Mouse (Mus musculus): ENCODE measurements at regions not wholly inside any gene's neighbourhood (a gene's known extent, or its start where the extent isn't known, plus 50 kb on each side); places are given as distances from the start of the nearest gene placed in this dataset.
A peak's percentile ranks its signal among the peaks of the same experiment; 100 is the strongest.

GRCm38 (mm10) chr9:23125761-23126704 is 96.8 kb upstream of the Bmper start:
- DNase-seq = no peak
- intact Hi-C loops (cut with DNase I) = no loop called here

DNA sequence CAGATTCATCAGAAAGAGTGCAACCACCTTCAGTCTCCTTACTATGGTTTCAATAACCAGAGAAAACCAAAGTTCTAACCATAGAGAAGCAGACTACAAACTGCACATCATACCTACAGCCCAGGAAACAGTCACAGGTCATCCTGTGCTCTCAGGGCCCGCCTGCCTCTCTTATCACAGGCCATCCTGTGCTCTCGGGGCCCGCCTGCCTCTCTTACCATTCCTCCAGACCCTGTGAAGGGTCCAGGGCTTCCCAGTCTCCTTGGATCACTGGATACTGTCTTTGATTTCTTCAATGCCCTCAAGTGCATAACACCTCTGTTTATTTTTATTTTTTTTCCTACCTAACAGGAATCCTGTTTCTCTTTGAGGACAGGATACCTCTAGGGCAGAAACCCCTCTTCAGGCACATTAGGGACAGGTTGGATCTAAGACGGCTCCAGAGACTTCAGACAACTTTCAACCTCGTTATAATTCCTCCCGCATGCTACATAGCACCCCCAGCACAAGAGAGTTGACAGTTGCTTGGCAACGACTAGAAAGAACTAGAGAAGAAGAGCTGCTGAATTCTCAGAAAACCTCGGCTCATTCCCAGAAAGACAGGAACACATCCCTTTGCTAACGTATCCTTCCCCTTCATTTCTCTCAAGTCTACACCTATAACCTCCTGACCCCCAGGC is 95.4 kb upstream of the Bmper start:
- DNase-seq = no peak
- intact Hi-C loops (cut with DNase I) = no loop called here

DNA sequence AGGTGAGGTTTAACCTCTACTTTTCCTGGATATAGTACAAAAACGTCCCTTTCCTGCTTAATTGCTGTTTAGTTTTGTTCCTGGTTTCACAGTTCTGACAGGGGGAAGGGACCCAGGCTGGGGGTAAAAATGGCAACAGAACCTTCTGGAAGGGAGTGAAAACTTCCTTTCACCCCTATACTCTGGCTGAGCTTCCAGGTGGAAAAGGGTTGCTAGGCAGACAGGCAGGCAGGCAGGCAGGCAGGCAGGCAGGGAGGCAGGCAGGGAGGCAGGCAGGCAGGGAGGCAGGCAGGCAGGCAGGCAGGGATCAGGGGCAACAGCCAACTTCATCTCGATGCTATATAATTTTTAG is 94.9 kb upstream of the Bmper start:
- intact Hi-C loops (cut with DNase I) = no loop called here
- DNase-seq = no peak

GRCm38 (mm10) chr9:23134006-23134405 is 88.9 kb upstream of the Bmper start:
- no peak for DNase-seq
- intact Hi-C loops (cut with DNase I) = no loop called here

- intact Hi-C loops (cut with DNase I) = no loop called here
- no peak for DNase-seq
These were observed 88.3 kb upstream of the Bmper start for GRCm38 (mm10) chr9:23134421-23135118.

GRCm38 (mm10) chr9:23136511-23136910 is 86.4 kb upstream of the Bmper start:
- no peak for DNase-seq
- intact Hi-C loops (cut with DNase I) = no loop called here

- intact Hi-C loops (cut with DNase I) = no loop called here
These were observed 85.1 kb upstream of the Bmper start for GRCm38 (mm10) chr9:23137682-23138210.

GRCm38 (mm10) chr9:23139580-23140162 is 83.2 kb upstream of the Bmper start:
- no peak for DNase-seq
- intact Hi-C loops (cut with DNase I) = no loop called here

More at GRCm38 (mm10) chr9:23137682-23138210, 85.1 kb upstream of the Bmper start:
- DNase-seq = peak; percentile 18 to 21

DNA sequence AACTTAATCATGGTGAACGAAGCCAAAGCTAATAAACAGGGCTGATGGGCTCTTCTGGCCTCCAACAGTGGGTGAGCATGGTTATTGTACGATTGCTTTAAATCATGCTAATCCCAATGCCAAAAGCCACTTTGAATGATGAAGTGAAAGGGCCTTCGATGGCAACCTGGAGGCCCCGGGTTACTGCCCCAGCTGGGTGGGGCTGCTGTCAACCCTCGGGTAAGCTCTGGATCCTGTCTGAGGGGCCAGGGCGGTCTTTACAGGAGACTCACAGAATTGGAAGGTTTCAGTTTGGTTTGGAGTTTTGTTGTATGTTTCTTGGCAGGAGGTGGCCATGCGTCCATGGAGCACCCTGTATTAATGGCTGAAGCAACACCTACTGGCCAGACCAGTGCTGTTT is 78.6 kb upstream of the Bmper start:
- DNase-seq = no peak
- intact Hi-C loops (cut with DNase I) = no loop called here

DNA sequence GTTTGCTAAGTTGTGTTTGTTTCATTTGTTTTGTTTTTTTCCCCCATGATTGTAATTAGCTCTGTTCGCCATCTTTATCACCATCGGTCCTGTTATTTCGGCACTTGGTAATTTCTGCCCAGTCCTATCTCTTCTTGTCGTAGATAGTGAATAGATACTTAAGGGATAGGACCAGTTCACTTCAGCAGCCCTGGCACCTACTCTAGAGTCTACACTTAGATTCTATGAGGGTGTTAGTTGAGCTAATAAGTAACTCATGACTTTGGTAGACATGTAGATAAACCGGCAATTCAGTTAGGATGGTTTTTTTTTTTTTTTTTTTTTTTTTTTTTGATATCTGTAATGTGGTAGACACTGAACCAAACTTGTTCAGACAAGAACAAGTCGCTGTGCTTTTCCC is 72.5 kb upstream of the Bmper start:
- DNase-seq = no peak
- intact Hi-C loops (cut with DNase I) = no loop called here

- no peak for DNase-seq
- intact Hi-C loops (cut with DNase I) = no loop called here
These were observed 72.0 kb upstream of the Bmper start for GRCm38 (mm10) chr9:23150874-23151273.

DNA sequence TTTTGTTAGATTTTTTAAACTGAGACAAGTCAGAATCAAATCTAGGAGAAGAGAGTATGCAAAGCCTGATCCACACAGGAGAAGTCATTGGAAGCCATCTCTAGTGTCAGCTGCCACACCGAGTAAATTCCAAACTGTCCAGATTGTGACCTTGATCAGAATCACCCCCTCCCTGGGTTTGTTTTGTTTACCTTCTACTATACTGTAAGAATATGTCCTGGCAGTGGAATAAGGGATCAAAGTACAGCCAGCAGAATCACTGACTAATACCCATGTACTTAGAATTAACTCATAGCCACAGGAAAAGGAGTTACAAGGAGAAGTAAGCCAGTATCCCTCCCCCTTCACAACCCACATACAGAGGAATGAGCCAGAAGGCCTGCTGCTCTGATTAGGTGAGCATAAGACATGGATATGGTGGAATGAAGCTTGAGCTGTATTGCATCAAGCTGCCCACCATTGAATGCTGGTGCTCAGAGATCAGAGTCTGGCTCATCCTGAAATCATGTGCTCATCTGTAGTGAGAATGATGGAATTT is 70.9 kb upstream of the Bmper start:
- DNase-seq = no peak
- intact Hi-C loops (cut with DNase I) = no loop called here

DNA sequence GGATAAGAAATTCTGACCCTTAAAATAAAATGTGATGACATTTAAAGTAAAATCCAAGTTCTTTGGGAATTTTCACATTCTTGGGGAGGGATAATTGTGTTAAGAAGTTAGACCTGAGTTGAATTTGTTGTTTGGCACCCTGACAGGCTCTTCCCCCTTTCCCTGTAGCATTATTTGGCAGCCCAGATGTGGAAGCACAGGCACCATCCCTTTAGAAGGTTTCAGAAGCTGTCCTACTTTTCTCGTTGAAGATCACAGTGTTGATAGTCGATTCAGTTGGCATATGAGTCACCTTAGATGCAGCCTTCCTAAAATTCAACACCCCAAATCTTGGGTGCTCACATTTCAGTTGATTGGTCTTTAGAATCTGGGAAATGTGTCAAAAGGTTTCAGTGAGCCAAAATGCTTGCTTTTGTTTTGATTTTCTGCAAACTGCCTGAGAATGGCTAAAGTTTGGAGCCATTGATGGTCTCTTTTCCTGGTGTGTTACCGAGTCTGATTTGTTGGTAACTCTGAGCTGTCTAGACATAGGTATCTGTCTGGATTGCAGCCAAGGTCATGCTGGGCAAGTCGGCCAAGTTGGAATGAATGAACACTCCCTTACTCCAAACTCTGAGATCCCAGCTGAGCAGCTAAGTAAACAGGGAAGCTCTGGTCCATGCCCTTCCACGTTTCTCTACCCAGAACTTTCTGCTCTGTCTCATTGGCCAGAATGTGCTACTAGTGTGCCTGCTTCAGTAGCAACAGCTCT is 65.9 kb upstream of the Bmper start:
- intact Hi-C loops (cut with DNase I) = no loop called here

GRCm38 (mm10) chr9:23158499-23158898 is 64.4 kb upstream of the Bmper start:
- DNase-seq = no peak
- intact Hi-C loops (cut with DNase I) = no loop called here

More for the DNA sequence above, 65.9 kb upstream of the Bmper start:
- DNase-seq = peak; percentile 54 to 60

DNA sequence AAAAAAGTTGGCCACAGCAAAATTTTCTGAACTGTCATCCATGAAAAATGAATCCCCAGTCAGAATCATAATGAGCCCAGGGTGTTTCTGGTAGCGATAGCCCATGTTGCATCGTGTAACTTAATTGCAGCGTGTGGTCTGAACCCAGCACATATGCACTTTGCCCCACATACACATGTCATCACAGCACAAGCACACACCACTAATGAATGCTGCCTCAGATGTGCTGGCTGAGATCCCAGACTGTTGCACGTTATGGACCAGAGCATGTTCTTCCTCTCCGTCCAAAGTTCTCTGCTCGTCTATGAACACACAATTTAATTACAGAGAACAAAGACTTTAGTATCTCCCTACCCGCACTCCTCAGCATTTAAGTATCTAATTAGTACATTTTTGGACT is 61.5 kb upstream of the Bmper start:
- peak; percentile 18 to 19 for DNase-seq
- intact Hi-C loops (cut with DNase I) = no loop called here

DNA sequence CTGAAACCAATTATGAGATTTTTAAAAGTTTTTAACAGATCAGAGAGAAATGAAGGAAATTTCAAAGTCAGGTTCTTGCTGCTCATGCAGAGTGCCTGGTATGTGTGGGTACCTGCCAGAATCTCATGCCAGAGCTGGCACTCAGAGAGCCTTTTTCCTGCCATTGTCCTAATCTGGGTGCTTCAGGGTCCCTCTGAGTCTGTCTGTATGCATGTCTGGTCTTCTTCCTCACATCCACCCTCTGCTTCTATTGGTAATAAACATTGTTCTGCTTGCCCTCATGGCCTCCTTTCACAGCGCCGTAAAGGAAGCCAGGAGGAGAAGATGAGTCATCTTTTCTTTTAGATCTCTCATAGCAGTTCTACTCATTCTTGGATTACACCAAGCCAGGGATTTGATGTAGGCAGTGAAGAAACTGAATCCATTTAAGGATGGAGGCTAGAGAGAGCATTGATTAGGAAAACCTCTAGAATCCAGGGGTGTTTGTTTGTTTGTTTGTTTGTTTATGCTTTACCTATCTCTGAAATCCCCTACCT is 55.8 kb upstream of the Bmper start:
- intact Hi-C loops (cut with DNase I) = no loop called here
- DNase-seq = no peak

DNA sequence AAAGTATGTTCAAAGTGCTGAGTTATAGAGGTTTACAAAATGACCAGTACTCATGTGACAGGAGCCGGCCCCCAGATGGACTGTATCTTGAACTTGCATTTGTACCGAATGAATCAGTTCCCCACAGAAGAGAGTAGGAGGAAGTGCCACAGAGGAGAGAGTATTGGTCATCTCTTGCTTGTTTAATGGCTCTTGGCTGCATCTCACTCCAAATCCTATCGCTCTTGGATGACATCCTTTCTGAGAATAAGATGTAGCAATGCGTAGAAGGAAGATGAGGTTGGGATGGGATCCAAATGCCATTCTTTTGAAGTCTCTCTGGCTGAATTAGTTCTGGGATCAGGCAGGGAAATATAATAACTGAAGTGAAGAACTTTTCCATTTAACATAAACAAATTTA is 55.2 kb upstream of the Bmper start:
- intact Hi-C loops (cut with DNase I) = no loop called here
- no peak for DNase-seq

DNA sequence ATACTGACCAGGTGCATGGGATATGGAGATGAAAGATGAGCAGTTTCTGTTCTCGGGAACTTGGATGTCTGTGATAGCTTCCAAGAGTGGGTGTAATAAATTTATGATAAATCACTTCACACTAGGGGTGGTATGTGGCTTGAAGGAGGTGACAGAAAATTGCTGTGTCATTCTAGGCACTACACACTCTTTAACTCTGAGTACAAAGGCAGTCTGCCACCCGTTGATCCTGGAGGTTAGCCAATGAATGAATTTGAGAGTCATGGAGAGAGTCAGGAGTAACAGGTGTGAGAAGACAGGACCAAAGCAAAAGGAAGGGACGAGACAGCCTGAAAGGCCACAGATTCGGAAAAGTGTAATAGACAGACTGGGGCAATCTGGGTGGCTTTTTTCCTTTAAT is 54.7 kb upstream of the Bmper start:
- DNase-seq = no peak
- intact Hi-C loops (cut with DNase I) = no loop called here

DNA sequence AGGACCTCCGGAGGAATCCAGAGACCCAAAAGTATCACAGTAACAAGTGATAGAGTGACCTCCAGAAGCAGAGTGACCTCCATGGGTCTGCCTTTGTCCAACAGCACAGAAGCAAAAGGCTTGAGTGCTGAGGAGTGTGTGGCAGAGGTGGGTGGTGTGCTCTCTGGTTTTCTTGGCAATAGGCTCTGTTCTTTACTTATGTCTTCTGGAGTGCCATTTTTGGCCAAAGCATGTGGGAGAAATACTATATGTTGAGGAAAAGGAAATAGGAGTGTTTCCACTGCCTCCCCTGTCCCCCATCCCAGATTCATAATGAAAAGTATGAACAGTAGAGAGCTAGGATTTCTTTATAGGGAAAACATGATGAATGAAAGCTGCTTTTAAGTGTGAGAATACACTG is 51.5 kb upstream of the Bmper start:
- intact Hi-C loops (cut with DNase I) = no loop called here
- no peak for DNase-seq
